Mouse (Mus musculus): ENCODE results near the gene Abcc9.

The Abcc9 gene

DNA sequence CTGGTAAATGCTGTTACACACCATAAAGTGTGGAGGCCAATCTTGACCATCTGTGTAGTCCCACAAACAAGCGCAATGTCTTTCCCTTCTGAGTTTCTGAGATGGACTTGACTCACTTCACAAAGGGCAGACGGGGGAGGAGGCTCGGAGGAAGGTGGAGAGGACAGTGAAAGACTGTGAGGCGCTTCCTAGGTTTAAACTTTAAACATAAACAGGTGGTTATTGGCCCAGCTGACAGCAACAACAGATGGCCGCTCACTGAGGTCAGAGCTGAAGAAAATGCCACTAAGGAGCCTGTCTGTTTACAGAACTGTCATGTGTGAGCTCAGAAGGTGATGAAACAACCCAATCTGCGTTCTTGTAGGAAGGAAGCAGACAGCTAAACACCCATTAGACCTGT, 78.8 kb downstream of the Abcc9 start:
- in situ Hi-C loops (cut with MboI, MseI), result no loop called here

DNA sequence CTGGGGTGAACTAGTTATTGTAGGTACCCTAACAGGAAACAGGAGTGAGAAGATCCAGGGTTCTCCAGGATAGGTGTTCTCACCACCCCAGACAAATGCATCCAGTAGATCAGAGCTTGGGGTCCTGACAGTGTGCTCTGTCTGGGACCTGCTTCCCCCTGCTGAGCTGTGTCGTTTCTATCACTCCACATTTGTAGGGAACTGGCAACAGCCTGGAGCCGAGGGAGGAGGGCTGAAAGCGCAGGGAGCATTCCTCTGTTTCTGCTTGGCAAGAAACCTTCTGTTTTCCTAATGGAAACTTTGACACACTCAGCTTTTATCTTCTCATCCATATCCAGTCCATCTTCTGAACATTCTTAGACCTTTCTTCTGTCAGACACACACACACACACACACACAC, 85.5 kb downstream of the Abcc9 start:
- in situ Hi-C loops (cut with MboI, MseI), result no loop called here

DNA sequence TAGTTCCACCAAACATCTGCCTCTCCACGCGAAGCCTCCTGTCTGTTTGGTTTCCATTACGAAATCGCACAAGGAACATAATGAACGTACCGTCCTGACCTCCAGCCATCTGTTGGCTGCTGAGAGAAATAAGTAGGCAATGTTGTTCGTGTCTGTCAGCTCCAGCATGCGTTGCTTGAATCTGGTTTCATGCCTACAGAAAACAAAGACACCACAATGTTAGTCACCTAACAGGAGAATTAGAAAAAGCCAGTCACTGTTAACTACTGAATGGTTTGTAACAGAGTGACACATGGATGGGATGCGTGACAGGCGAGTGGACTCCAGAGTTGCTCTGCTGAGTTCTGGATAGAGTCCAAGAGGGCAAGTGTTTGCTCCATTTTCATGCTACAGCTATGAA, 87.8 kb downstream of the Abcc9 start:
- in situ Hi-C loops (cut with MboI, MseI), result no loop called here

DNA sequence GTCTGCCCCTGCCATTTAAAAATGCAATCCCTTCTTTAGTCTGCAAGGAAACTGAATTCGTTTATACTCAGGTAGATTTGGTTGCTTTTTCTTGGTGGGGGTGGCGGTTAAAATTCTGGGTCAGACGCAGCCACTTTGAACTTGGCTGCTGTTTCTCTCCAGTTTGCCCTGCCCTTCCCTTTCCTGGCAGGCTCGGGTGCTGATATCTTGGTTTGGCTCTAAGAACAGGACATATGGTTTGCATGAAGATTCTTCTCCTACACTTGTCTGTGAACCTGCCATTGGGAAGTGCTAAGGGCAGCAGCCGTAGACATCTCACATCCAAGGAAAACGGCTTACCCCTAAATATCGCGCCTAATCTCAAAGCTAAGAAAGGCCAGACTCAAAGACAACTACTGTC, 89.7 kb downstream of the Abcc9 start:
- in situ Hi-C loops (cut with MboI, MseI), result no loop called here

DNA sequence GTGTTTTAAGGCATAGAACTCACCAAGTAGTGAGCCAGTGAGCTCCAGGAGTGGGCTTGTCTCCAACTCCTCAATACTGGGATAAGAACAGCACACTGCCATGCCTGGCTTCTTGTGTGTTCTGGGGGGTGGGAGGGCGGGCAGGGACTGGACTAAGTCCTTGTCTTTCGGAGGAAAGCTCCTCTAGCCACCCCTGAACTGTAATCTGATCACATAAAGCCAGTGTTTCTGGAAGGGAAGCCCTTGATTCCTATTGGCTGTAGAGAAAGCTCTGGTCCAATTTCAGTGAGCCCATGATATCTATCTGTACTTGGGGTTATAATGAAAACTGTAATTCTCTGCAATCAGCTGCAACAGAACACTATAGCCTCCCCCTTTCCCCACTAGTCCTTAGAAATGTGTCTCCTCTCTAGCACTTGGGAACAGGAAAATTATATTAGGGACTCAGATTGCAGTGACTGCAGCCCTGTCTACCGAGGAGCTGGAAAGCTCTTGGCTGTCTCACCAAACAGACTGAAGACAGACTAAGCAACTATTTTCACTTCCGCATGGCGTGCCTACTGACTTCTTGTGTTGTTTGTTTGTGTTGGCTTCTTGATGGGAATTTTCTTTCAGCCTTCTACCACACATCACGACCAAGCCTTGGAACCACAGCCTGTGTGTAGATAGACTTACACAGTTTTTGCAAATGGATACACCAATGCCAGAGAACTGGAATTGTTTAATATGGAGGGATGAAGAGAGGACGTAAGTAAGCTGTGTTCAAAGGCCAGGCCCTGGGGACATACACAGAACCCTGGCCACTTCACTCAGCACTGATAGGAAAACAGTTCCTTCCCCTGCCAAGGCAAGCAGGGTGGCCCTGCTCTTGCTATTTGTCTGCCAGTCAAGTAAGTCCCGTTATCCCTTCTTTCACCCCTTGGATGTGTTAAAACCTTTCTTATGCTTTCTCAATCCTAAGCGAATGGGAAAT, 92.4 kb downstream of the Abcc9 start:
- in situ Hi-C loops (cut with MboI, MseI), result no loop called here

DNA sequence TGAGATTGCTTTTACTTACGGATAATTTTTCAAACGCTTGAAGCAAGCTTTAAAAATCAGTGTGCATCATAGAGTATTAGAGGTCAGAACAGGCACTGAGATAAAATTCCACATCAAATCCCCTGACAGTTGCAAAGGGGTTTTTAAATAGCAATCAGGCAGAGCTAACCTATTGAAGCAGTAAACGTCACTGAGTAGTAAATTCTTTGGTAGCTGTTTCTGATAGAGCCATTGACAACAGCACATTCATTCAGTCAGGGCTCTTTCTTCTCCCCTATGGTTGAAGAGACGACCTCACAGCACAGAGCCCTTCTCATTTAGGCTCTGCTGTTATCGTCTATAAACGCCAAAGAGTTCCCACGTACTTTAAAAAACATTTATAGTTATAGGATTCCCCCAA, 95.0 kb downstream of the Abcc9 start:
- in situ Hi-C loops (cut with MboI, MseI), result no loop called here

DNA sequence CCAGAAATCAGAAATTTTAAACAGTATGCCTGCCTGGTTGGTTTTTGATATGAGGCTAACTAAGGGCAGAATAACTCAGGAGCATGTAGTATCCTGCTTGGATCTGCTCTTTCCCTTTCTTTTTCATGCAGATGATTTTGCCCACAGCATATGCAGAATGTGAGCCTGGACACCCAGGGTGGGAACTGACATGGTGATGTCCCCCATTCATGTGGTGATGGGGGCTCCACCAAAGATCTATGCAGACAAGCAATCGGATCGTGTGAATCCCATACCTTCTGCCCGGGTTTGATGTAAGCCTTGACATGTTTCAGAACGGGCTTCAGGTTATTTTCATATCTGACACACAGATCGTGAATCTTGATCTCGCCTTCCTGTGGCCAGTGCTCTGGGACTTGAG, 99.3 kb downstream of the Abcc9 start:
- in situ Hi-C loops (cut with MboI, MseI), result no loop called here

DNA sequence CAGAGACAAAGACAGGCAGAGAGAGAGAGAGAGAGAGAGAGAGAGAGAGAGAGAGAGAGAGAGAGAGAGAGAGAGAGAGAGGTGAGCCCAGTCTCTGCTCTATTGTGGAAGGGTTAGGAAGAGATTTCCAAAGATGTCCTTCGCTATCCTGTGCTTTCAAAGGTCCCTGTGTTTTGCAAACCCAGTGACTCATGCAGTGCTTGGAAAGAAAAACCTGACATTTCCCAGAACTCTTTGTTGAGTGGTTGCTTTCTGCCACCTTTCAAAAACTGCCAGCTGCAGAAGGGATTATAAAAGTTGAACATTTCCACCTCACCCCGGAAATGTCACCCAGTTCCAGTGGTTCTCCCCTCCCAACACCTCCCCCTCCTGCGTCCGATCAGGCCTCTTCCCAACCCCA, 123.3 kb downstream of the Abcc9 start:
- in situ Hi-C loops (cut with MboI, MseI), result no loop called here

DNA sequence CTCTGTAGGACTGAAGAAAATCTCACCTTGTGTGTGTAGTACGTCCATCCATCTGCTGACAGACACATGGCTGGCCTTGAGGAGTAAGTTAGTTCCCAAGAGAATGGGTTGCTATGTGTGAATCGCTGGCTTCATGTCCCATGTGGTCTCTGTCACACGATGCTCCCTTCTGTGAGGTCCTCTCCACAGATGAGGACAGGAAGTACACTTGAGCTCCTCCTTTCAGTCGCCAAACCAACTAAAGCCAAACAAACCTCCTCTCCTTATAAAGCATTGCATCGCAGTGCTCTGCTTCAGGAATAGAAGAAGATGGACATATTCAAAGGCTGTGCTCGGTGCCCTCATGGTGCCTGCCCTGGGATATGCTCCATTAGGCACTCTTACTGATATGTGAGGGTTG, 124.3 kb downstream of the Abcc9 start:
- in situ Hi-C loops (cut with MboI, MseI), result no loop called here

DNA sequence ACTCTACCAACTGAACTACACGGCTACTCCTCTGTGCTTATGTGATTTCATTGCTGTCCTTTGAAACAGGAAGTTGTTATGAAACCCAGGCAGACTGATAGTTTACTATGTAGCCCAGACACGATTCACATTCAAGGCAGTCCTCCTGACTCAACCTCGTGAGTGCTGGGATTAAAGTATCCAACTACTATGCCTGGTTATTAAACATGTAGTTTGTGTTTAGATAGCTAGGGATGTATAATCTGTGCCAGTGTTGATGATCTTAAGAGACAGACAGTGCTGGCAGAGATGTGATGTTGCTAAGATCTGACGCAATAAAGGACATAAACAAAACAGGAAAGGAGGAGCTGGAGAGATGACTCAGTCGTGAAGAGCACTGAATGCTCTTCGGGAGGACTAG, 129.2 kb downstream of the Abcc9 start:
- in situ Hi-C loops (cut with MboI, MseI), result no loop called here

DNA sequence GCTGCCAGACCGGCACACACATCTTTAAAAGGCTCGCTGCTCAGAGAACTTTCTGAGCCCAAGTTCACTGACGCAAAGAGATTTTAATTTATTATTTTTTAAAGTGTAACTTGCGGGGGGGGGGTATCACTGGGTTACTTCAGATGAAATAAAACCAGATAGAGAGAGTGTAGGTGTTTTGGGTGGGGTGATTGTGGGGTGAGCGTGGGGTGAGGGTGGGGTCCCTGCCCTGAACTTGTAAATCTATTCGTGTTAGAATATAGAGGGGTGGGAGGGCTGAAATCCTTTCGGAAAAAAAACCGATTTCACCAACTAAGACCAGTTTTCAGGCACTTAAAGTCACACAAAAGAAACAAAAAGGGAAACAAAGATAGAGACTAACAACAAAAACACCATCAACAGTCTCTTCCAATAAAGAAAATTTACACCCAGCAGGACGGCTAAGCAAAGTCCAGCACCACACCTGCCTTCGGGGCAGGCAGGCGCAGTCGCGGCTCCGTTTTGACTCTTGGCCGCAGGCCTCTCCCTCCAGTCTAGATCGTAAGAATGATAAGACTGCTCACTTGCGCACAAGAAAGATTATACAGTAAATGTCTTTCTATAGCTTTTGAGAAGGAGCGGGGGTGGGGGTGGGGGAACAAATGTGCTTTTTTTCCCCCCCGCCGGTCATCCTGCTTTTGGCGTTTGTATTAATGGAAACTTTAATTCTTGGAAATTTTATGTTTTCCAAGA, 130.3 kb downstream of the Abcc9 start:
- in situ Hi-C loops (cut with MboI, MseI), result no loop called here

DNA sequence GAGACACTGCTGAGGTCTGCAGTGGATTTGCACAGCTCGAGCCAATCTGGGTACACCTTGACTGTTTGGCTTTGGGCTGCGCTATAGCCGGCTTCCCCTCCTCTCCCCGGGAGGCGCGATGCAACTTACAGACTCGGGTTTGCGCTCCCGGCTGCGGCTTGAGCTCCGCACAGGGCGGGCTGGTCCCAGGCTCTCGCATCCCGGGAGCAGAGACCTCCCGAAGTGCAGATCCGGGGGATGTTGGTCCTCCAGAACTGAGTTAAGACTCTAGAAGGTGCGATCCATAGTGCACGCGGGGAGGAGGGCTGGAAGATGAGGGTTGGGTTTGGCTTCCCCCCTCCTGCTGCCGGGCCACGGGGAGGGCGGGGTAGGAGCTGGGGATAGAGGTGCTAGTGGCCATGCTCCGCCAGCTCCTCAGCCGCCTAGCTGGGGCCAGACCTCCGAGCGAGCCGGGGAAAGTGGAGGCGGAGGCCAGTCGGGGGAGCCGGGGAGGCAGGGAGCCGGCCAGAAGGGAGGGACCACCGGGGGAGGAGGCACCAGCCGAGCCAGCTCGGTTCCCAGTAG, 131.0 kb downstream of the Abcc9 start, which contains the start of gene Kcnj8:
Gene Kcnj8, minus strand, starts transcription at position 560 of the 564 bp plus-strand sequence.
- in situ Hi-C loops (cut with MboI, MseI), result no loop called here

DNA sequence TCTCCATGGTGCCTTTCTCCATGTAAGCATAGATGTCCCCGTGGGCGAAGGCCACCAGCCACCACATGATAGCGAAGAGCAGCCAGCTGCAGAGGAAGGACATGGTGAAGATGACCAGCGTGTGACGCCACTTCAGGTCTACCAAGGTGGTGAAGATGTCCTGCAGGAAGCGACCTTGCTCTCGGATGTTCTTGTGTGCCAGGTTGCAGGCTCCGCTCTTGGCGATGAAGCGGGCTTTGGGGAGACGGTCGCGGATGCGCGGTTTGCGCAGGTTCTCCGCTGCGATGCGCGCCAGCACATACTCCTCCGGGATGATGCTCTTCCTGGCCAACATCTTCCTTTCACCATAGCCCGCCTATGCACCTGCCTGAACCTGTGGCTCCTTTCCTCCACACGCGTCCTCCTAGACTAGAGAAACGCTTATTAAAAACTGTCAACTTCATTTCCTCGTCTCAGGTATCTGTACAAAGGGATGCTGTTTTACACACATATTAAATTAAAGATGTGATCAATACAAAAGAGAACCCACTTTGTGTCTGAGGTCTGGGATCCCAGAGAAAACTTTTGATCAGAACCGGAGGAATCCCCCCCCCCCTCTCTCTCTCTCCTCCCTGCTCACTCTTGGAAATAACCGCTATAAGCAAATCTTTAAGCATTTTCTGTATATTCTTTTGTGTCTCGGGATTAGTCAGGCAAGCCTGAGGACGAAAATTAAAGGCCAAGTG, 131.9 kb downstream of the Abcc9 start:
- in situ Hi-C loops (cut with MboI, MseI), result no loop called here

DNA sequence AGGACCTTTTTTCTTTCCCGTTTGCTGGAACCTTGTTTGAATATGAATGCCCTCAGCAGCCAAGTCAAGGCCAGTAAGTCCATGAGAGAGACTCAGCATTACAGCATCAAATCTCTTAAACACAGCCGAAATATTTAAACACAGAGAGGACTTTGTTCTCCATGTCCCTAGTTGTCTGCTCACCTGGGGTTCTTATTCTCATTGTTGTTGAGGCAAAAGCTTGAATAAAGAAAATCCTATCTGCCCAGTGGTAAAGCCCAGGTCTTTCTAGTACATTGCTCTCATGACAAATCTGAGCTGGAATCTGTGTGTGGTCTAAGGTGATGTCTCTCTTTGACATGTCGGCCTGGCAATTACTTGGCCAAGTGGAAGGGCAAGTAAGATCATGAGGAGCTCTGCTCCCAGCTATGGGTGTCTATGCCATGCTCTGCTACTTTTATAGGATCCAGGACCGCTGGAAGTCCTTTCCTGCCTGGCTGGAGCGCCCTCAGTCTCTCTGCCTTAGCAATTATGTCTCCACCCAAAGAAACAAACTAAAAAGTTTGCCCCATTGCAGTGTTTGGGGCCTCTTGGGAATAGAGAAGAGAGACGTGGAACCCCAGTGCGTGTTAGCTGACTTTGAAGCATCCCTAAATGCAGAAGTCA, 133.3 kb downstream of the Abcc9 start:
- in situ Hi-C loops (cut with MboI, MseI), result no loop called here

DNA sequence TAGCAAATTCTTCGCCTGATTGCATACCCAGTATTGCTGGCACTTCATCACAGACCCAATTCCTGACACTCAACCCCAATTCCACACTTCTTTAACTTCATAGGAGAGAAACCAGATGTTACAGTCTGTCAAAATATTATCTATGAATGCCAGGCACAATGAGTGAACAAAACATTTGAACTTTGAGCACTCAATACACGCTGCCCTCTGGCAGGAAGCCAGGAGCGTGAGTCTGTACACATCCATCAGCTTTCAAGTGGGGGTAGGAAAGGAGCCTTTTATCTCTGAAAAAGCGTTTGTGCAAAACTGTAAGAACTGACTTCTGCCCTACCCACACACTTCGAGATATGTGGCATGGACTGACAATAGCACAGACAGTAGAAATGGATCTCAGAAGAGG, 134.7 kb downstream of the Abcc9 start:
- in situ Hi-C loops (cut with MboI, MseI), result no loop called here

DNA sequence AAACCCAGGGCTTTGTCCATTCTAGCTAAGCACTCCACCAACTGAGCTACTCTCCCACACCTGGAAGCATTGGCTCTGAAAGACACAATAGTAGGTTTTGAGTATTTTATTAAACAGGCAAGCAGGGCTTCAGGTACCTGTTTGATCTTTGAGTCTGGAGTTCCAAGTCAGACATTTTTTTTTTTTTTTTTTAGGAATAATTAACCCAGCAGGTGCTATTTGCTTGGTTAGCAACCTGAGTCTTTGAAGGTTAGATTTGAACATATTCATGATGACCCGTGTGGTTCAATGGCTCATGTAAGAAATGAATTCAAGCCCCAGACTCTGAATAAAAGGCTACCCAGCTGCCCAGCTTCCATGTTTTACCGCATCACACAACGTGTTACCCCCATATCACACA, 137.4 kb downstream of the Abcc9 start:
- in situ Hi-C loops (cut with MboI, MseI), result no loop called here

DNA sequence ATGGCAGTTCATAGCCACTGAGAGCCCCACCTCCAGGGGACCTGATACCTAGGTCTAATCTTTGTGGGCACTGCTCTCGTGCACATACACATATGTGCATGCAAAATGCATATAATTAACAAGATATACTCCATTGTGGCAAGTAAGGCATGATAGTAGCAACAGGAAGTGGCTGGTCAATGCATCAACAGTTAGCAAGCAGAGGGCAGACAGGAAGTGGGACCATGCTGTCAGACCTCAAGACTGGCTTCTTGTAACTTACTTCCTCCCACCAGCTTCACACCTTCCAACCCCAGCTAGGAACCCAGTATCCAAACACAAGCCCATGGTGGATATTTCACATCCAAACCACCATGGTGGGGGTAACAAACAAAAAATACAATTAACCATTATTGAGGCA, 141.0 kb downstream of the Abcc9 start:
- in situ Hi-C loops (cut with MboI, MseI), result no loop called here

DNA sequence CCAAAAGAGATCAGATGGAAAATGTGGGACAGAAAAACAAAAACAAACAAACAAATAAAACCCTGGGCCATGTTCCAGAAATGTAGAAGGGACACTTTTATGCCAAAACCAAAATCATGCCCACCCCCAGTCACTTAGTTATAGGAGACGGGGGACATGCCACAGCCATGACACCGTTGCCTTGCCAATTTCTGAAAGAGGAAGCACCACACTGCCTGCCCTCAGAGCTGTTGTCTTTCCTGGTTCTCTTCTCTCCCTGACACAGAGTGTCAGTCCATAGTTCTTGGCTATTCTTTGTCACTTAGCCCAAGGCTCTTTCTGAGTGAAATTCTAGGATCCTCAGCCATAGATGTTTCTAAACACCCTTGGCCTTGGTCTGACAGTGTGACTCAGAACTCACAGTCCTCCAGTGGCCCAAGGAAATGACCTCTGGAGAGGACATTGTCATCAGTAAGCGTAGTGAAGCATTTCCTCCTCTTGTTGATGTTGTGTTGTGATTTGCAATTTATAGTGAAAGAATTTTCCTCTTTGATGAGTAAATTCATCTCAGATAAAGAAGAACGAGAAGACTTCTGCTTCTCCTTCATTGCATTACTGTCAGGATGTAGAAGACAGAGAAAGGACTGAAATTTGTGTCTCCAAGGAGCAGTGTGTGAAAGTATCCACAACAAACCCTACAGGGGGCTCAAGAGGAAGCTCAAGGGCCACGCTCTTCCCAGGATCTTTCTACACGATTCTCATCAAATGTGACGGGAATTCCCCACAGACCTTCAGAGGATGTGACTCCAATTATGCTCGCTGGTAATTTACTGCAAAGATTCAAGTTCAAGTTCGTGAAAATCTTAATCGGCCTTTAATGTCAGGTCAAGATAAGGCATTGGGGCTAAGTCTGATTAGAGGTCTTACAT, 143.1 kb downstream of the Abcc9 start:
- in situ Hi-C loops (cut with MboI, MseI), result no loop called here

DNA sequence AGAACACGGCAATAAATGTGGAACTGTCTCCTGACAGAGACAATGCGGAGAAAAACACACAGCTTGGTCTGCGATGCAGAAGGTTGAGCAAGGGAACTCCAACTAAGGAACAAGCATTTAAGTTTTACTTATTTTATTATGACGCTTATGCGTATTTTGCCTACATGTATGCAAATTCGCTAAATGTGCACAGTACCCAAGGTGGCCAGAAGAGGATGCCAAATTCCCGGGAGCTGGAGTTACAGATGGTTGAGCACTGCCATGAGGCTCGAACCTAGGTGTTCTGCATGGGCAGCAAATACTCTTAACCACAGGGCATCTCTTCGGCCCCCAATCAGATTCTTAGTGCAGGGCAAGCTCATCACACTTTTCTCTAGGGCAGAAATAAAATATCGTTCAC, 144.0 kb downstream of the Abcc9 start:
- in situ Hi-C loops (cut with MboI, MseI), result no loop called here

DNA sequence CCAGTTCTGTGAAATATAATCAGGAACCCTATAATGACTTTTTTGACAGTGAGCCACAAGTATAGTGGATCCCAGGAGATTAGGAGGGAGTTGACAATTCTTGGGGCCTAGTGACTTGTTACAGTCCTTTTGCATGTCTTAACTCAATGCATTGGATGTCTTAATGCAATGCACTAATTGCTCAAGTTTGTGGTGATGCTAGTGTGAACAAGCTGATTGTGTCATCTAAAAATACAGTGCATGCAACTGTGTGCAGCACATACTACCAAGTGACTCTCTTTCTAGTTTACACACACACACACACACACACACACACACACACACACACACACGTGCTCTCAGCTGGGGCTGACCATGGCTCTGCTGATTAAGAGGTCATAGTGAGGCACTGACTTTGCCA, 146.1 kb downstream of the Abcc9 start:
- in situ Hi-C loops (cut with MboI, MseI), result no loop called here

Measured in T-helper 1 cell (primary cell).